Mouse (Mus musculus): ENCODE measurements around the gene Gprc5c. TPM values are rescaled to one million over a fixed set of nuclear protein-coding genes. Genes with fewer than 3 reads are reported as not detected.

The Gprc5c gene
- polyA plus RNA-seq, 1 experiment from 2014 or later: 2.3 TPM

DNA sequence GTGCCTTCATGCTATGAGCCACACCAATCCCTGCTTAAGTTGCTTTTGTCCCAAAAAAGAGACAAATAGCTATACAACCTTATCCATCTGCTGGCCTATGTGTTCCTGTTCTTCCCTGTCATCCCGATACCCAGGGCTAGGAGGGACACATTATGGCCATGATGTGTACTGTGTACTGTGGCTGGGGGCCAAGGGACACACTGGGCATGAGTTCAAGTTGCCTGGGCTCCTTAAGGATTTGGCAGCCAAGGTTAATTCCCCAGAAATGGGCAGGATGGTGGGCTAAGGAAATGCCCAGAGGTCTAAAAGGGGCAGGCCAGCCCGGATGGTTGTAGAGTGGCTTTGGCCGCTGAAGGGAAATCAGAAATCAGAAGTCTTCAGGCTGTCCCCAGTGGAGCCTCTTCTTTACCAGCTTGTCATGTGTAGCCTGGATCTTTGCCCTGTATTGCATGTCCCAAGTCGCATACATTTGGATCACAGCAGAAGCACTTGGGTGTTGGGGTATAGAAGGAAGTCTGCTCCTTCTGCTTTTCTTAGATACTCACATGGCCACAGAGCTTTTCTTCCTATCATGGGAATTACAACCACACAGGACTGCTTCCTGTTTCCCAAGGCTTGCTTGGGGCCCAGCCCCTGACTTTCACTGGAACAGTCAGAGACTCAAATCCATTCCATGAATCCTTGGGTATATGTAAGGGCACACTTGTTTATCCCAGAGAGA is 33.6 kb downstream of the Gprc5c start:
- H3K4me2 ChIP-seq (replicated peaks; ENCODE audit: low read depth): no peak overlapping the region
- H3K9ac ChIP-seq (ENCODE audit: low read depth, low read length): no peak overlapping the region
- no peak for ATAC-seq
- no peak overlapping the region for H3K4me3 ChIP-seq (ENCODE audit: low read depth, low read length)
- WGBS: 80% methylated on average over 4 of the region's 4 CpGs
- no peak overlapping the region for H3K27ac ChIP-seq (ENCODE audit: low read depth, low read length)
- no peaks in the 10 kb centered on the region for H3K9me3 ChIP-seq (ENCODE audit: control insufficient read depth)
- no peaks in the 10 kb centered on the region for H3K4me1 ChIP-seq (replicated peaks; ENCODE audit: control insufficient read depth, insufficient read depth, low read length)
- no peaks in the 10 kb centered on the region for H3K27me3 ChIP-seq (replicated peaks; ENCODE audit: control insufficient read depth, insufficient read depth, low read length)
- H3K36me3 ChIP-seq (ENCODE audit: control insufficient read depth, insufficient read depth): no peaks in the 10 kb centered on the region
- TF ChIP-seq CTCF (IDR thresholded peaks at IDR 0.05; ENCODE audit: low read depth): no peak

DNA sequence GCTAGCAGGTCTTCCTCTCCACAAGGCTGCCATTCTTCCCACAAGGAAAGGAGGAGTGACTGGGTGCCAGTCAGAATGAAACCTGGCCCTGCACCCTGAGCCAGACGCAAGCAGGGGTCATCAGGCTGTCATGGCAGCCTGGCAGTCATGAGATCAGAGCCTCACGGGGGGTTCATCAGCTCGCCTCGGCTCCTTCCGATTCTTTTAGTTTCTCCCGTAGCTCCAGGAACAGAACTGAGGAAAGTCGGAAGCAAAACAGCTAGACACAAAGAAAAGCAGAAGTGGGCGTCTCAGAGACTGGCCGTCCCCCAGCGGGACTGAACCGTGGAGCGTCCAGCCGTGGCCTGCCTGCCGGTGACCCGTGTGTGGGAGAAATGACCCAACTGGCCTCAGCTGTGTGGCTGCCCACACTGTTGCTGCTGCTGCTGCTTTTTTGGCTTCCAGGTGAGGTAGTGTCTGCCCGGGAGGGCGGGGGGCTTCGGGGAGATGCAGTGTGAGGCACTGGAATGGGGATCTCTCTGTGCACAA is 39.1 kb downstream of the Gprc5c start, which contains the start of gene Cd300a:
Cd300a (plus strand) TSS at position 51 of the 528 bp plus-strand sequence.
- no peak within 1 kb of the TSS for H3K27ac ChIP-seq (ENCODE audit: low read depth, low read length)
- 79% methylated on average over 18 of the region's 18 CpGs for WGBS
- H3K27me3 ChIP-seq (replicated peaks; ENCODE audit: control insufficient read depth, insufficient read depth, low read length): no peaks in the 10 kb centered on the region
- H3K36me3 ChIP-seq (ENCODE audit: control insufficient read depth, insufficient read depth): no peaks in the 10 kb centered on the region
- TF ChIP-seq CTCF (IDR thresholded peaks at IDR 0.05; ENCODE audit: low read depth): no peak
- H3K4me2 ChIP-seq (replicated peaks; ENCODE audit: low read depth): no peak within 1 kb of the TSS
- H3K4me1 ChIP-seq (replicated peaks; ENCODE audit: control insufficient read depth, insufficient read depth, low read length): no peaks in the 10 kb centered on the region
- no peaks in the 10 kb centered on the region for H3K9me3 ChIP-seq (ENCODE audit: control insufficient read depth)
- no peak for ATAC-seq
- no peak within 1 kb of the TSS for H3K9ac ChIP-seq (ENCODE audit: low read depth, low read length)
- H3K4me3 ChIP-seq (ENCODE audit: low read depth, low read length): no peak within 1 kb of the TSS

DNA sequence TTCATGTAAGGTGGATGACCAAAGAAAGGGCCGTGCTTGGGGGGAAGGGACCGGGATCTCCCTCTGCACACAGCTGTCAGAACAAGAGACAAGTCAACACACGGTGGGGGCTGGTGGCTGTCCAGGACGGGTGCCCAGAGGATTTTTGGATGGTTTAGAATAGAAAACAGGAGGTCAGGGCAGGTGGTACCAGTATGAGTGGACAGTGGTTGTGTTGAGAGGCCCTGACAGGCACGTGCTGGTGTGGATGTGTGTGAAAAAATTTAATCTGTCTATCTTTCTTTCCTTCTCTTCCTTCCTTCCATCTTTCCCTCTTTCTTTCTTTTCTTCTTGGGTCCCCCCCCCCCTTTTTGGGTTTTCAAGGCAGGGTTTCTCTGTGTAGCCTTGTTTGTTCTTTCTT is 39.6 kb downstream of the Gprc5c start:
- no peak overlapping the region for H3K27ac ChIP-seq (ENCODE audit: low read depth, low read length)
- no peak for TF ChIP-seq CTCF (IDR thresholded peaks at IDR 0.05; ENCODE audit: low read depth)
- no peak overlapping the region for H3K9ac ChIP-seq (ENCODE audit: low read depth, low read length)
- WGBS: 58% methylated on average over 5 of the region's 5 CpGs
- no peaks in the 10 kb centered on the region for H3K36me3 ChIP-seq (ENCODE audit: control insufficient read depth, insufficient read depth)
- H3K4me2 ChIP-seq (replicated peaks; ENCODE audit: low read depth): no peak overlapping the region
- H3K4me3 ChIP-seq (ENCODE audit: low read depth, low read length): no peak overlapping the region
- H3K4me1 ChIP-seq (replicated peaks; ENCODE audit: control insufficient read depth, insufficient read depth, low read length): no peaks in the 10 kb centered on the region
- no peaks in the 10 kb centered on the region for H3K27me3 ChIP-seq (replicated peaks; ENCODE audit: control insufficient read depth, insufficient read depth, low read length)
- no peaks in the 10 kb centered on the region for H3K9me3 ChIP-seq (ENCODE audit: control insufficient read depth)
- ATAC-seq: no peak

GRCm38 (mm10) chr11:114896085-114896484 is 45.1 kb downstream of the Gprc5c start:
- 81% methylated on average over 3 of the region's 3 CpGs for WGBS

DNA sequence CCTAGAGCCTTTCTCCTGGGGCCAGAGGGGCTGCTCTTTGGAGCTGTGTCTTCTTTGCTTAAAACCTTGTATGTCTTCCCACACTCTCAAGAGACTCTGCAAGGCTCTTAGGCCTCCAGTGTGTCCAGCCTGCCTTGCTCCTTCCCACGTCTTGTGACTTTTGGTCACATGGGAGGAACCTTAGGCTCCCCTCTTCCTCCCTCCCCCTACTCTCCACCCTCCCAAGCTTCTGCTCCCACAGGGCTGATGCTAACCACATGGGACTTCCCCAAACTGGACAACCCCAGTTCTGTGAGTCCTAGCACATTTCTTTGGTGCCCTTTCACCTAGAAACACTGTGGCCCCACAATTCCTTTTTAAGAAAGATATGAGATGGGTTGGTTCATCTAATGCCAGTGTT is 47.1 kb downstream of the Gprc5c start:
- no peaks in the 10 kb centered on the region for H3K9me3 ChIP-seq (ENCODE audit: control insufficient read depth)
- WGBS: 57% methylated on average over 1 of the region's 1 CpGs
- no peaks in the 10 kb centered on the region for H3K27me3 ChIP-seq (replicated peaks; ENCODE audit: control insufficient read depth, insufficient read depth, low read length)
- H3K9ac ChIP-seq (ENCODE audit: low read depth, low read length): no peak overlapping the region
- H3K4me2 ChIP-seq (replicated peaks; ENCODE audit: low read depth): no peak overlapping the region
- no peak overlapping the region for H3K27ac ChIP-seq (ENCODE audit: low read depth, low read length)
- no peaks in the 10 kb centered on the region for H3K36me3 ChIP-seq (ENCODE audit: control insufficient read depth, insufficient read depth)
- no peaks in the 10 kb centered on the region for H3K4me1 ChIP-seq (replicated peaks; ENCODE audit: control insufficient read depth, insufficient read depth, low read length)
- TF ChIP-seq CTCF (IDR thresholded peaks at IDR 0.05; ENCODE audit: low read depth): no peak
- ATAC-seq: no peak
- no peak overlapping the region for H3K4me3 ChIP-seq (ENCODE audit: low read depth, low read length)

More at GRCm38 (mm10) chr11:114896085-114896484, 45.1 kb downstream of the Gprc5c start:
- H3K4me3 ChIP-seq (ENCODE audit: low read depth, low read length): no peak overlapping the region
- no peak overlapping the region for H3K9ac ChIP-seq (ENCODE audit: low read depth, low read length)
- H3K27me3 ChIP-seq (replicated peaks; ENCODE audit: control insufficient read depth, insufficient read depth, low read length): no peaks in the 10 kb centered on the region
- H3K9me3 ChIP-seq (ENCODE audit: control insufficient read depth): no peaks in the 10 kb centered on the region
- ATAC-seq: no peak
- no peak overlapping the region for H3K27ac ChIP-seq (ENCODE audit: low read depth, low read length)
- no peaks in the 10 kb centered on the region for H3K4me1 ChIP-seq (replicated peaks; ENCODE audit: control insufficient read depth, insufficient read depth, low read length)
- H3K36me3 ChIP-seq (ENCODE audit: control insufficient read depth, insufficient read depth): no peaks in the 10 kb centered on the region
- no peak for TF ChIP-seq CTCF (IDR thresholded peaks at IDR 0.05; ENCODE audit: low read depth)
- no peak overlapping the region for H3K4me2 ChIP-seq (replicated peaks; ENCODE audit: low read depth)

GRCm38 (mm10) chr11:114903224-114903623 is 52.3 kb downstream of the Gprc5c start:
- 93% methylated on average over 4 of the region's 4 CpGs for WGBS
- ATAC-seq: no peak
- no peak overlapping the region for H3K4me2 ChIP-seq (replicated peaks; ENCODE audit: low read depth)
- H3K9ac ChIP-seq (ENCODE audit: low read depth, low read length): no peak overlapping the region
- H3K36me3 ChIP-seq (ENCODE audit: control insufficient read depth, insufficient read depth): no peaks in the 10 kb centered on the region
- H3K4me3 ChIP-seq (ENCODE audit: low read depth, low read length): no peak overlapping the region
- H3K4me1 ChIP-seq (replicated peaks; ENCODE audit: control insufficient read depth, insufficient read depth, low read length): no peaks in the 10 kb centered on the region
- no peak overlapping the region for H3K27ac ChIP-seq (ENCODE audit: low read depth, low read length)
- no peaks in the 10 kb centered on the region for H3K9me3 ChIP-seq (ENCODE audit: control insufficient read depth)
- no peak for TF ChIP-seq CTCF (IDR thresholded peaks at IDR 0.05; ENCODE audit: low read depth)
- no peaks in the 10 kb centered on the region for H3K27me3 ChIP-seq (replicated peaks; ENCODE audit: control insufficient read depth, insufficient read depth, low read length)
